Mouse (Mus musculus) lung, adult 18-20 months (tissue): ENCODE data around the gene Axin1.

Experiments used
- DNase-seq, 2 experiments: peaks; one replicate each; pipeline ENCODE4 v3.0.0; 2022; ENCODE audit warnings: mixed read lengths in 2 of 2

Gene Axin1

DNA sequence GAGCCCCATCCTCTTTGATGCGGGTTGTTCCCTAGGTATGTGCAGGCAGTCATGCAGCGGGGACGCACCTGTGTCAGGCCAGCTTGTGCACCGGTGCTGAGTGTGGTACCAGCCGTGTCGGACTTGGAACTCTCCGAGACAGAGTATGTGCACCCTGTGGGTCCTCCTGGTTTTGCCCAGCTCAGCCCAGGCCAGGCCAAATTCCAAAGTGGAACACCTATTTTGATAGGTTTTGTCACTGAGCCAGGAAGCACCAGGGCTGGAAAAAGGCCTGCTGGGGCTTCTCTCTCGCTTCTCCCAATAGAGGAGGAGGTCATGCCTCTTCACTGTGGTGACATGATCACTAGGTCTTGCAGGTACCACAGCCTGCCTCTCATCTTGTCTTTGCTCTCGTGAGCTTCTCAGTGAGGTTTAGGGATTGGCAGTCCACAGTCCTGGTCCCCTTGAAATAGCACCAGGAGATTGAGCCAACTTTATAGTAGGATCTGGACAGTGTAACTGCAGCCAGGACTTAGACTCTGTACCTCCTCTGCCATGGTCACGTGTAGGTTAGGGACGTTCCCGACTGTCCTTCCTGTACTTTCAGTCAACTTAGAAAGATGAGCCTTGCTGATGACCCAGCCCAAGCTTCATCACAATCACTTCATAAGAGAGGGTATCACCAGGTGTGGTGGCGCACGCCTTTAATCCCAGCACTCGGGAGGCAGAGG lies 54.1 kb downstream of the Axin1 start:
- DNase-seq = no peak

DNA sequence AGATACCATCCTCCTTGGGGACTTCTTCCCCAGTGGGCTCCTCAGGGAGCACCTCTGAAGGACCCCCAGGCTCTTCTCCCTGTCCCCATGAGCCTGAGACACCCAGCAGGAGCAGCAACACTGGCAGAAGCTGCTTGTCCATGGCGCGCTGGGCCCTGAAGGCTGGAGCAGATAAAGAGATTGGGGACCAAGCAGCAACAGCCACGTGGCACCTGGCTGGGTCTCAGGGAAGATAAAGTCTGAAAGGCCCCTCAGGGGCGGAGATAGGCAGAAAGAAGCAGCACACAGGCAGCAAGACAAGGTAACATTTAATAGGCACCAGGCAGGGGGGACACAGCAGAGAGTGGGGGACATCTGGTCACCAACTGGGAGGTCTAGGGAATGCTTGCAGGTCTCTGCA lies 60.4 kb downstream of the Axin1 start, which contains the start of gene Pdia2:
Pdia2 (minus strand) TSS at position 196 of the 400 bp plus-strand sequence.
- DNase-seq = no peak

DNA sequence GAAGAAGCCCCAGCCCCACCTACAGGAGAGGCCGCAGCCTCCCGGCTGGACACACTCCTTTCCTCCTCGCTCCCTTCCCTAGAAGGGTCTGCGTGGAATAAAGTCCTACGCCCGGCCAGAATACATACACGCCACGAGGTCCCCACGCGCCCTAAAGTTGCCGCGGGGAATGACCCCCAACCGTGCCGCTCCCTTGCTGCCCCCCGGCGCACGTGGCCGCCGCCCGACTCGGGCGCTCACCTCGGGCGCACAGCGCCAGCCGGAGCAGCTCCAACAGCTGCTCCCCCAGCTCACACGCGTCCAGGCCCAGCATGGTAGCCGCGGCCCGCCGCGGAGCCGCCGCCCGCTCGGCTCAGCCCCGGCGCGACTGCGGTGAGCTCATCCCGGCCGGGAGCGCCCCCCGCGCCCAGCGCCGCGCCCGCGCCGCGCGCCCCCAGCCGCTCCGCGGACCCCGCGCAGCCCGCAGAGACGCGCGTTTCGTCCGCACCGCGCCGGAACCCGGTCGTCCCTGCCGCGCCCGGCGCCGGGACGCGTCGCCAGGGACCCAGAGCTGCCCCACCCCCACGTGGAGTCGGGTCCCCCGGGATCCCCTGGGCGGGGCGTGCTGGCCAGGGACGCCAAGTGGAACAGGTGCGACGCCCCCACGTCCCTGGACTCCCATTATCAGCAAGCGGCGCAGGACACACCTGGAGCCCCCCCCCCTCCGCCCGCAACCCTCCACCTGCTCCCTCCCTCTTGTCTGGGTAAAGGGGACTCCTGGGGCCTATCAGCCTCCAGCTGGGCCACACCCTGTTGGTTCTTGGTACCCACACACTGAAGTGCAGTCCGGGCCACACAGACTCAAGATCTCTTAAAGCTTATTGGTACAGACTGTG lies 62.6 kb downstream of the Axin1 start:
- peak; percentile 19 to 57 for DNase-seq

DNA sequence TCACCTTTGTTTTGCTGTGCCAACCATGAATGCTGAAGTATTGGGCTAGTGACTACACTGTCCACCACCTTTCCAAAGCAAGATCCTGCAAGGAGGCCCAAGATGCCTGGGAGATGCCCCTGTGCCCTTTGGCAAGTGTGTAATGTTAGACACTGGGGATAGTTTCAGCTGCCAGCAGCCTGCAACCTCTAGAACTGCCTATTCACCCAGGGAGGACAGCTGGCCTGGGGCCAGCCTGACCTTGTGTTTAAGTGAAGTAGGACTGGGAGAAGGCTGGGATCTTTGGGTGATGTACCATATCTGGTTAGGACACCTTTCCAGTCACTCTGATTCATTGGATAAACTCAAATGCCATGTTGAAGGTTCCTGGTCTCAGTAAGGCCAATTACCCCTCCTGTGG lies 63.5 kb downstream of the Axin1 start:
- DNase-seq = no peak

DNA sequence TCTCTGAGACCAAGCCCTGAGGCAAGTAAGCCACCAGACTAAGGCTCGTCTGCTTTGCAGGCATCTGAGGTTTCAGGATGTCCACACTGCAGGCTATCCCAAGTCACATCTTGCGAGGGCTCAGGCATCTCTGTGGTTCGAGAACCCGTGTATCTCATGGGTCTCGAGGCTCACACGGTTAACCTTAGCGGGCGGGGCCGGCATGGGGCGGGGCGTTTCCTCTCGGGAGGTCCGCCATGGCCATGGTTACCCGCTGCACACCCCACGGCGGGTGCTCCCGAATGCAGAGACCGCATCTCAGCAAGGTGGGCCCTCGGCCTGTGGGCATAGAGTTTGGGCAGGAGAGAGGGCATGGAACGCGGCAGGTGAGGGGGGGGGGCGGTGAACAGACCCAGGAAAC lies 64.2 kb downstream of the Axin1 start, which contains the start of gene Rgs11:
Rgs11 (plus strand) TSS at position 215 of the 400 bp plus-strand sequence.
- peak; percentile 53 to 58 for DNase-seq

DNA sequence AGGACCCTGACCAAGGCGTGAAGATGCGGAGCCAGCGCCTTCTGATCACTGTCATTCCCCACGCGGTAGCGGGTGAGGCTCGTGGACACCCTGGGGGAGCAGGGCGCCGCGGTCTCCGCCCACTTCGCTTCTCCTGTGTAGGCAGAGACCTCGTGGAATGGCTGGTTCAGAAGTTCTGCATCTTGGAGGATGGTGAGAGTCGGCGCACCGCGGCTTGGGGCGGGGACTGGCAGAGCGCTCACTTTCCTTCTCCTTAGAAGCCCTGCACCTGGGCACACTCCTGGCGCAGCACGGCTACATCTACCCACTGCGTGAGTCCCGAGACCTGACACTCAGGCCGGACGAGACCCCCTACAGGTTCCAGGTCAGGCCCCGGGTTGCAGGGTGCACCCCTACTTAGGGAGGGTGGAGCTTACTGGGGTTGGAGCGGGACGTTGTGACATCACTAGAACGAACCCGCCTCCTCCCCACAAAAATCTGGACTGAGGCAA lies 64.9 kb downstream of the Axin1 start:
- DNase-seq = peak; percentile 53 to 59

DNA sequence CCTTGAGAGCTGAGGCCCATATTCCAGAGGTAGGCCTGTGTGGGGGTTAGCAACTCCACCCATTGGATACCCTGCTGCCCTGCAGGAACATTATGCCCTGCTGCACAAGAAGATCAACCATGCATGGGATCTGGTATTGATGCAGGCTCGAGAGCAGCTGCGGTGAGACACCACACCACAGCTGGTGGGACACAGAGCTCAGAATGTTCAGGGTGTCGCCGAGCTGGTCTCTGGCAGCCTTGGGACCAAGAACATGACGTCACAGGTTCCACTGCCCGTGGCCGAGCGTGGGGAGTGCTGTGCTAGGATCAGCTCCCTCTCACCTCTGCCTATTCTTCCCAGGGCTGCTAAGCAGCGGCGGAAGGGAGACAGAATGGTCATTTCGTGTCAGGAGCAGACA lies 66.3 kb downstream of the Axin1 start:
- no peak for DNase-seq

DNA sequence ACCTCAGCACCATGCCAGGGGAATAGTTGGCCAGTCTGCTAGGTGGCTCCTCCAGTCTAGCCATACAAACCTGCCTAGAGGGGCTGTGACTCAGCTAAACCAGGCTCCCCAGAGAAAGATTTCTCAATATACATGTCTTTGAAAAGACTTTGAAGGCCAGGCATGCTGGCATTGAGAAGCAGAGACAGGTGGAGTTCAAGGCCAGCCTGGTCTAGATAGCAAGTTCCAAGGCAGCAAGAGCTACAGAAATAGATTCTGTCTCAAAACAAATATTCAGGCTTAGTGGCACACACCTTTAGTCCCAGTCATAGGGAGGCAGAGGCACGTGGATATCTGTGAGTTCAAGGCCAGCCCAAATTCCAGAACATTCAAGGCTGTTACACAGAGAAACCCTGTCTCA lies 67.9 kb downstream of the Axin1 start:
- DNase-seq = no peak

DNA sequence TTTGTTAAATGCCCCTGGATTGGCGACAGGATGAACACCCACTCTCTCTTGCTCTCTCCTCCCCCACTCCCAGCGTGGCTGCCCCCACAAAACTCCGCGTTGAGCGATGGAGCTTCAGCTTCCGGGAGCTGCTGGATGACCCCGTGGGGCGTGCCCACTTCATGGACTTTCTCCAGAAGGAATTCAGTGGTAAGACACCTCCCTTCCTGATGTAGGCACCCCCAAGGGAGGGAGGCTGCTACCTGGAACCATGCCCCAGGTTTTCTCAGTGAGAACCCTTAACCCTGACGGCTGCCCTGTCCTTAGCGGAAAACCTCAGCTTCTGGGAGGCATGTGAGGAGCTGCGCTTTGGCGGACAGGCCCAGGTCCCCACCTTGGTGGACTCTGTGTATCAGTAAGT lies 69.2 kb downstream of the Axin1 start, which contains the start of gene Arhgdig:
Arhgdig (minus strand) TSS at position 101 of the 400 bp plus-strand sequence.
- no peak for DNase-seq

DNA sequence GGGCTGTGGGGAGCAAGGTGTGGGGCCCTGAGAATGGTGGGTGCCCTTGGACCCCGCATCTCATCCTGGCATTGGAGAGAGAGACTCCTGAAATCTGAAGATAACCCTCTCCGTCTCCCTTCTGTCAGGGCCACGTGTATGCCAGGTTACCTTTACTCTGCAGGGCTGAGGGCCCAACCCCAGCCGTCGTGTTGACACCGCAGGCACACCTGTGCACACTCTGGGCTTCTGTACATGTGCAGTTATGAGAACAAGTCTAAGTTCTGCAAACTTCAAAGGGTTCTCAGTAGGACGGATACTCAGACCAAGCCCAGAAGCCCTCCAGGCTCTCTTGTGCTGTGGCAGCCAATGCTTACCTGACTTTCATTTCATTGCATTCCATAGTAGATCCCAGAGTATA lies 73.8 kb downstream of the Axin1 start:
- DNase-seq = no peak

DNA sequence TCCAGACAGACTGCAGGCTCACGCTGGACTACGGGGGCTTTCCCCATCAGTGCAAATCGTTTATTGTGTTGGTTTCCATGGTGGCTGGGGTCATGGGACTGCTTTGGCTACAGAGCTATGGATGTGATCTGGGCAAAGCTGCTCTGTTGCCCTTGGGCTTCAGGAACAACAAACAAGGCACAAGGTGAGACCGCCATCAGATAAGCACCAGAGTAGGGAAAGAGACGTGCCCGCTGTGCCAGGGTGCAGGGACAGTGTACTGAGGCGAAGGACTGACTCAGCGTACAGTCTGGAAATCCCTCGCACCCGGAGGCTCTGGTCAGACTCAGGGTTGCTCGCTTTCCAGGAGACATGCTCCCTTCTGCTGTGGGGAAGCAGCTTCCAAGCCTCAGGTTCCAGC lies 74.2 kb downstream of the Axin1 start:
- DNase-seq = no peak

DNA sequence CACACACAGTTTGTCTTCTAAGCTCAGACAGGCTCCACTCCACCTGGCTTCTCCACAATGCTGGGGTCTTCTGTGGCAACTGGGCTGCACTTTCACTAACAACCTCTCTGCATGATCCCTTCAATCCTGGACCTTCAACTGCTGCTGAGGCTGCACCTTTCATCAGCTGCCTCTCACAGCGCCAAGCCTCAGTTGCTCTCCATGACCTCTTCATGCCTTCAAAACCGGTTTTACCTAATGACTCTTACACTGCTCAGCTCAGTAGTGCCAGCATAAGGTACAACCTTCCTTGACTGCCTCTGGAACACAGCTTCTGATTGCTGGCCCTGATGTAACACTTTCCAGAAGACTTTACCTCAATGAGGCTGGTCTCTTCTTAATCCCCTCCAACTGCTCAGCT lies 83.0 kb downstream of the Axin1 start:
- DNase-seq = peak in 1 of 2 experiments; percentile 43

DNA sequence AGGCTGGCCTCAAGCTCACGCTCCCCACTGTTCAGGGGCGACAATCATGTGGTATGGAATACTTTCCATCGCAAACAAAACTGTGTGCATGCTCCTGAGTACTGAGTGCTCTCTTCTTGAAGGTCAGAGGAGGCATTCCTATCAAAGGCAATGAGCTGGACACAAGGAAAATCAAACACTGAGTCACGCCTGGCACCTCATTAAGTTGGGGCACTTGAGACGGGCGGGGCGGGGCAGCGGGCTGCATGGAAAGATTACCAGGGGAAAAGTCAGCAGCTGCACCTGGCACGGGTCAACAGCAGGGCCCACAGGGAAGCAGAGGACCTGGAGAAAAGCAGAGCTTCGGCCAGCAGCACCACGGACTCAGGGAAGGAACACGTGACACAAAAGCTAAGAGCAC lies 86.7 kb downstream of the Axin1 start:
- peak; percentile 84 to 91 for DNase-seq

DNA sequence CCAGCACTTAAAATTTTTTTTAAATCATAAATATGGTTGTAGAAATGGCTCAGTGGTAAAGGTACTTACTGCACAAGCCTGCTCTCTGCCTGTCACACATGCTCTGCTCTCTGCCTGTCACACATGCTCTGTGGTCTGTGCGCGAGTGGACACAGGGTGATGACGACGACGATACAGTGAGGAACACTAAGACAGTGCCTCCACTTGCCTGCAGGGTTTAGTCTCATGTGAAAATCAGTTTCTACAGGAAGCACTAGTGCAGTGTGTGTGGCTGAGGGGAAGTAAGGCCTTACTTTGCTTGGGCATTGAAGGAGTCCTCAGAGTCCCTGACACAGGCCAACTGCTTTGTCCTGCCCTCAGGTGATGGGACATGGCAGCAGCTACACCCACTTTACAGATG lies 91.3 kb downstream of the Axin1 start:
- no peak for DNase-seq

DNA sequence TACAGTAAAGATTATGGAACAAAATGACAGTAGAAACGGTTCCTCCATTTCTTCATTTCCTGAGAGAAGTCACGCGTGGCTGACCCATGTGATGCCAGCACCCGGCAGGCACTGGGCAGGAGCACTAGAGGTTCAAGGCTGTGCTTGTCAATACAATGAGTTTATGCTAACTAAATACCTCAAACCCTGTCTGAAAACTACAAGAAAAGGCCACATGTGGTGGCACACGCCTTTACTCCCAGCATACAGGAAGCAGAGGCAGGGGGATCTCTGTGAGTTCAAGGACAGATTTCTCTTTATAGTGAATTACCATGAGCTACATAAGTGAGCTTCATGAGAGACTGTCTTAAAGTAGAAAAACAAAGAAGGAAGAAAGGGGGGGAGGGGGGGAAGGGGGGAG lies 92.7 kb downstream of the Axin1 start:
- DNase-seq = no peak

DNA sequence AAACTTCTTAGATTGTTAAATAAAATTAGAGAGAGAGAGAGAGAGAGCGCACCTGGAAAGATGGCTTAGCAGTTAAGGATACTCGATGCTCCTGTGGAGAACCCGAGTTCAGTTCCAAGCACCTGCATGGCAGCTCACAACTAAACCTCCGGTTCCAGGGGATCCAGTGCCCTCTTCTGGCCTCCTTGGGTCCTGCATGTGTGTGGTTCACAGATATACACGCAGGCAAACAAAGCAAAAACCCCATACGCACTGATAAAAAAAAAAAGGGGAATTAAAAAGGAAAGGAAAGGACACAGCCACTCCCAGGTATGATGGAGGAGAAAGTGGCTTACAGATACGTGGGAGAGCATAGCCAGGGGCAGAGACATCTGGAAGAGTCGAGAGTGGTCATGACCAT lies 94.4 kb downstream of the Axin1 start:
- DNase-seq = no peak

DNA sequence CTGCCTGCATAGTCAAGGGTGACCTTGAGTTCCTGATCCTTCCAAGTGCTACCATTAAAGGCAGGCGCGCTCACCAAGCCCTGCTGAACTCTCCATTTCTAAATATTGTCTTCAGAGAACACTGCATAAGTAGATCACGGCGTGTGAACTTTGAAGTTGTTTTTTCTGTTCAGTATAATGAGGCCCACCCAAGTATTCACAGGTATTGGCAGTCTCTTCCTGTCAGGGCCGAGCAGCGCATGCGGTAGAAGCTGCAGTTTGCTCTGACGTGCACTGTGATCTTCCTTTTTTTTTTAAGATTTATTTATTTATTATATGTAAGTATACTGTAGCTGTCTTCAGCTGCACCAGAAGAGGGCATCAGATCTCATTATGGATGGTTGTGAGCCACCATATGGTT lies 95.9 kb downstream of the Axin1 start:
- no peak for DNase-seq

DNA sequence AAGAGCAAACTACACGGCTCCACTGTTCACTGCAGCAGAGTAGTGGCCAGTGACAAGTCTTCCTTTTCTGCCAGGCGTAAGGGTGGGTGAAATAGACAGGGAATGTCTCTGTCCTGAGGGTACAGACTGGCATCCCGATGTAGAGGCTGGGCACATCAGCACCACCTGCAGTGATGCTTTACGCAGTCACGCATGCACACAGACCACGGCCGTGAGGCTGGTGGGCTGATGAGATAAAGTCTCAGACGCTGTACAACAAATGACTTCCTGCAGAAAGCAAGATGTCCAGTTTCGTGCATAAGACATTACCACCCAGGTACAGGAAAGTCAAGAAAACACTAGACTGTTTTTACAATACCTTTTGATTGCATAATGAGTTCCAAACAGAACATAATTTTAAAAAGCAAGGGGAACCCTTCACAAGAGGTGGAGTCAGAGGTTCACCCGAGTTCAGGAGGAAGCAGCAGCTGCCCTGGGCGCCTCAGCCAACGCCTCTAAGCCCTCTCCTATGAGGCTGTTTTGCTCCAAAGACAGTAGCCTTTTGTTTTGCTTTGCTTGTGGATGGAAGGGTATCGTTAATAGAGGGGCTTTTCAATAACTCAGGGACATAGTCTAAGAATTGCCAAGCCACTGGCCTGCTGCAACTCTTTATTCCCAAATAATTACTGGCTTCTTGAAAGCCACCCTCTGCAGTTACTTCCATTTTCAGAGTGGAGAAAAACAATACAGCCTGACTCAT lies 96.8 kb downstream of the Axin1 start:
- peak in 1 of 2 experiments; percentile 35 for DNase-seq

DNA sequence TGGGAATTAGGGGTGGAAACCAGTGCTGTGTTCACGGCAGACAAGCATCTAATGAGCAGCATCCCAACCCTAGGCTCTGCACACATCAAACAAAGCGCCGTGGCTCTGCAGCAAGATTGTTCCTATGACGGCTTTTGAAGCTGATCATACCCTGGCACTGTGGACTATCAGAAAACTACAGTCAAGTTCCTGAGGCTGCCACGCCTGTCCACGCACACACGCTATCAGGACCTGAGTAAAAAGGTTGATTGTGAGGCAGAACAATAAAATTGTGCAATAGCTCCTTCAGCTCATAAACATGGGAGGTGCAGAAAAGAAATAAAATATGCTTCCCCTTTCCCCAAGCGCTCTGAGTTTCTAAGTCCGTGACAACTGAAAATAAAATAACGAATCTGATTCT lies 99.2 kb downstream of the Axin1 start:
- no peak for DNase-seq

DNA sequence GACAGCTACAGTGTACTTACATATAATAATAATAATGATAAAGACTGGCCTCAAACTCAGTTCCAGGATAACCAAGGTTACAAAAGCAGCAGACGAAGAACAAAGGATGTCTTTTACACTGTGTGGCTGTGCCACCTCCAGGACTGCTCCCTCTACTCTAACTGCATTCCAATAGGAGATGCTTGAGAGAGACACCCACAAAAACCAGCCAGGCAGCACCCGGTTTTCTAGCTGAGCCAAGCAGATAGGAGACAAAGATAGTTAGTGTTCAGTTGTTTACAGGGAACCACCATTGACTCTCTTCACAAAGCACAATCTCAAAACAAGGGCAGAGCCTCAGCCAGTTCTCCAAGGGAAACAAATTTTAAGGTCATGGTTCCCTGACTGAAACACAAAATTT lies 101.1 kb downstream of the Axin1 start:
- DNase-seq = no peak

DNA sequence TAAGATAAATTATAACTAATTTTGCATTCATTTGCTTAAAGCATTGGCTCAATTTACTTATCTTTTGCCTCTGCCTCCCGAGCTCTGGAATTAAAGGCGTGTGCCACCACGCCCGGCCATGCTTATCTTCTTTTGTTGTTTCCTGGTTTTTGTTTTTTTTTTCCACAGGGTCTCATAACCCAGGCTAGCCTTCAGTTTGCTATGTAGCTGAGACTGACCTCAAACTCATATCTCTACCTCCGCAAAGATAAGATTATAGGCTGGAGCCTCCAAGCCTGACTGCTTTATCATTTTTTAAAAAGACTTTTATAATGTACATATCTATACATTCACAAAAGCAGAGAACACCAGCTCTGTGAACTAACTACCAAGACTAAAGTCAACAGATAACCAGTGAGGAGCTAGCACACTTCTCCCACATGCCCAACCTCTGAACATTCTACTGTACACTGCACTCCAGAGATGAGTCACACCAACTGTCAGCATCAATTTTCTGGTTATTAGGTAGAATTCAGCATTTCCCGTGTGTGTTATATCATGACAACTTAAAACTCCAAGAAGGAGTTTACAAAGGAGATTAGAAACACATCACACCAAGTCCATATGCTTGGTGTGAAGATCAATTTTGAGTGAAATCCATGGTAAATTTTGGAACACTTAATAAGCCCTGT lies 101.8 kb downstream of the Axin1 start:
- DNase-seq = no peak

DNA sequence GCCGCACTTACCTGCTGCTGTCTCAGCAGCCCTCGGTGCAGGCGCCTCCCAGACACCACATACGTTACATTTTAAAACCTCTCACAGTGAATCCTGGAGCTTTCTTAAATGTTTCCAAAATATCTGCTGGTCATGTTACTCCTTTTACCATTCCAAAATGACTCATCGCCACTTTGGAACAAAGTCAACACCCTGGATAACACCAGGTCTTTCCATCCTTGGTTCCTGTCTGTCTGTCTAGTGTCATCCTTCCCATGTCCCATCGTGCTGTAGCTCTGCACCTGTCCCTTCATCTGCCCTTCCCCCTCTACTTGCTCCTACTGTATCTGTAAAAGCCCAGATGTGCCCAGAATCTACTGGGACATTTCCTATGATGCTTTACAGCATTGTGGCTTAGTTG lies 102.5 kb downstream of the Axin1 start:
- no peak for DNase-seq
